Comparison of ENCODE assay signal across 15 mouse cellular contexts in the genomic region with DNA sequence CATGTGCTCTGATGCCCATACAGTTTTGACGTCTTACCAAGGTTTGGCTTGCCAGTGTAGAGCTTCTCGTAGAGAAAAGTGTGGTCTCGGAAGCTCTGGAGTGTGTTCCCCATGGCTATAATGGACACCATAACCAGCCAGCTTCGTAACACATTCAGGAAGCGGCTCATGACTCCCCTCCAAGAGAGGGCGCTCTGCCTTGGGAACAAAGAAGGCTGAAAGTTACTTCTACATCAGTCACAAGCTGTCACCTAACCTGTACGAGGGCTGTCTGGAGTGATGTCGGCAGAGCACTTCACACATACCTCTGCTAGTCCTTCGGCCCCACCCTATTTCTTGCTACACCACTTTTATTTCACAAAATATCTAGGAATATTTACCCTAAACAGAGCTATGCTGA. TPM values are rescaled to one million over a fixed set of nuclear protein-coding genes. Genes with fewer than 3 reads are reported as not detected.
DNase-seq lines count a peak whose midpoint lies in the region; ATAC-seq and TF ChIP-seq lines count a peak whose summit lies in the region.
"Had no signal": no experiment of that assay in that cellular context is flagged by ENCODE, and none has a peak within 500 bp of the region (broad histone marks: within the 10 kb centered on the region; RNA-seq: fewer than 3 reads in every experiment).

No protein-coding gene starts in this region.

- H3K9me3 ChIP-seq in CH12.LX (replicated peaks; ENCODE audit: low read length) = no peaks in the 10 kb centered on the region
- H3K9me3 ChIP-seq in midbrain, embryonic 15.5 days = no peaks in the 10 kb centered on the region
- H3K9me3 ChIP-seq: hindbrain, embryonic 12.5 days; kidney, embryonic 15.5 days; liver, embryonic 15.5 days had no signal

- peaks cover 28 to 61% of the 10 kb centered on the region in 2 experiments for H3K36me3 ChIP-seq in CH12.LX (replicated peaks in 1 of 2; ENCODE audit: control insufficient read depth in 1 of 2, insufficient read depth in 1 of 2, low read length in 1 of 2)
- peaks cover 15% of the 10 kb centered on the region; the same call in 1 of the 2 replicates for H3K36me3 ChIP-seq in midbrain, embryonic 15.5 days (replicated peaks)

- ATAC-seq in midbrain, embryonic 15.5 days (replicated peaks) = no peak

- H3K4me2 ChIP-seq in CH12.LX (ENCODE audit: insufficient read depth, low read depth, poor library complexity, severe bottlenecking) = no peak overlapping the region
- no peak overlapping the region for H3K4me2 ChIP-seq in midbrain, embryonic 15.5 days
- H3K4me2 ChIP-seq: hindbrain, embryonic 12.5 days; kidney, embryonic 15.5 days had no signal

- H3K79me2 ChIP-seq in CH12.LX (replicated peaks; ENCODE audit: control insufficient read depth, extremely low read depth, insufficient read depth, poor library complexity, severe bottlenecking) = peaks cover 19% of the 10 kb centered on the region

- peak; percentile 20 for TF ChIP-seq CTCF in left cerebral cortex, adult 2 months (IDR thresholded peaks at IDR 0.05)
- TF ChIP-seq CTCF in CH12.LX (conservative IDR thresholded peaks at IDR 0.05 in 1 of 2, IDR thresholded peaks at IDR 0.05 in 1 of 2; ENCODE audit: low read depth in 2 of 2, low read length in 2 of 2) = peak in 1 of 2 experiments; percentile 45; a peak in 2 of 4 replicates
- peak; percentile 15; the same call in 1 of the 2 replicates for TF ChIP-seq CTCF in cortical plate, adult 2 months (IDR thresholded peaks at IDR 0.05; ENCODE audit: extremely low read depth, insufficient read depth, low read length)

- dilution Hi-C loops in CH12.LX (cut with MboI; ENCODE audit: extremely low pct_ligation_motif_present, extremely low pct_unique_long_range_greater_than_20kb, low sequenced_read_pairs) = no loop called here

- peak; percentile 8 for DNase-seq in embryo, embryonic 10.5 days (ENCODE audit: low spot score)
- DNase-seq in embryo, embryonic 9.5 days (ENCODE audit: extremely low spot score) = no peak
- DNase-seq in left cerebral cortex, adult 2 months (ENCODE audit: extremely low spot score in 1 of 2, low spot score in 2 of 2) = no peak
- no peak for DNase-seq in left cerebral cortex, postnatal 10 days (ENCODE audit: extremely low spot score in 1 of 2, low spot score in 2 of 2)
- no peak for DNase-seq in CH12.LX (ENCODE audit: extremely low read depth)
- DNase-seq in adrenal gland, adult 8-10 months = no peak
- DNase-seq: adrenal gland, adult 2 months; cerebellum, adult 9-11 months; layer of hippocampus, adult 9-11 months; right cerebral cortex, postnatal 25 days had no signal

- H3K4me3 ChIP-seq in left cerebral cortex, adult 2 months = no peak overlapping the region
- H3K4me3 ChIP-seq in CH12.LX (replicated peaks in 1 of 3; ENCODE audit: low read depth in 2 of 3, low read length in 2 of 3, poor library complexity in 1 of 3) = no peak overlapping the region
- H3K4me3 ChIP-seq in cortical plate, adult 2 months (ENCODE audit: insufficient read depth, low read length) = no peak overlapping the region
- no peak overlapping the region for H3K4me3 ChIP-seq in midbrain, embryonic 15.5 days
- H3K4me3 ChIP-seq: hindbrain, embryonic 12.5 days; kidney, embryonic 15.5 days; liver, embryonic 15.5 days had no signal

- WGBS in midbrain, embryonic 15.5 days = 82% methylated on average over 9 of the region's 9 CpGs

- H3K27ac ChIP-seq in left cerebral cortex, adult 2 months = no peak overlapping the region
- H3K27ac ChIP-seq in CH12.LX (ENCODE audit: insufficient read depth, low read depth) = no peak overlapping the region
- no peak overlapping the region for H3K27ac ChIP-seq in cortical plate, adult 2 months (ENCODE audit: insufficient read depth, low read length)
- no peak overlapping the region for H3K27ac ChIP-seq in midbrain, embryonic 15.5 days
- H3K27ac ChIP-seq: hindbrain, embryonic 12.5 days; kidney, embryonic 15.5 days; liver, embryonic 15.5 days had no signal

- TF ChIP-seq RAD21 in CH12.LX (IDR thresholded peaks at IDR 0.05; ENCODE audit: low read depth, low read length) = no peak

- no peaks in the 10 kb centered on the region for H3K27me3 ChIP-seq in CH12.LX (replicated peaks)
- H3K27me3 ChIP-seq in midbrain, embryonic 15.5 days (replicated peaks) = no peaks in the 10 kb centered on the region
- H3K27me3 ChIP-seq: hindbrain, embryonic 12.5 days; kidney, embryonic 15.5 days; liver, embryonic 15.5 days had no signal

- H3K4me1 ChIP-seq in CH12.LX (ENCODE audit: control insufficient read depth in 1 of 2, insufficient read depth in 2 of 2) = peaks cover 4 to 24% of the 10 kb centered on the region in 2 experiments; a peak in 2 of 4 replicates
- H3K4me1 ChIP-seq in cortical plate, adult 2 months (ENCODE audit: control insufficient read depth, insufficient read depth, low read length) = peaks cover 1% of the 10 kb centered on the region; the same call in 1 of the 2 replicates
- H3K4me1 ChIP-seq in midbrain, embryonic 15.5 days = peaks cover 30% of the 10 kb centered on the region

- no peak for TF ChIP-seq POLR2A in CH12.LX (IDR thresholded peaks at IDR 0.05; ENCODE audit: low read depth, low read length)
- TF ChIP-seq POLR2A in cortical plate, adult 2 months (IDR thresholded peaks at IDR 0.05; ENCODE audit: extremely low read depth, insufficient read depth, low read length) = no peak

- no peak overlapping the region for H3K9ac ChIP-seq in CH12.LX (ENCODE audit: insufficient read depth, low read depth)
- no peak overlapping the region for H3K9ac ChIP-seq in midbrain, embryonic 15.5 days
- H3K9ac ChIP-seq: hindbrain, embryonic 12.5 days; kidney, embryonic 15.5 days; liver, embryonic 15.5 days had no signal

- intact Hi-C loops in left cerebral cortex, adult 2 months (cut with DNase I) = no loop called here
- intact Hi-C loops in left cerebral cortex, postnatal 10 days (cut with DNase I) = no loop called here

- in situ Hi-C loops in CH12.LX (cut with MboI; ENCODE audit: low pct_ligation_motif_present, low pct_unique_long_range_greater_than_20kb, low sequenced_read_pairs) = loop anchor here (5.0 kb wide), 1 partner anchor 135 kb away; the partner anchor contains the start of gene Batf

- no peak for TF ChIP-seq EP300 in CH12.LX (IDR thresholded peaks at IDR 0.05; ENCODE audit: low read length)

TF ChIP-seq in CH12.LX, 34 proteins besides CTCF, POLR2A, EP300 and RAD21:
- TF ChIP-seq ELF1 (IDR thresholded peaks at IDR 0.05; ENCODE audit: low read depth, low read length) (peak; percentile 33; the same call in 1 of the 2 replicates), JUN (IDR thresholded peaks at IDR 0.05; ENCODE audit: insufficient read depth, low read depth, low read length) (no peak), IRF4 (IDR thresholded peaks at IDR 0.05; ENCODE audit: low read depth, low read length) (no peak)

RNA-seq across cellular contexts. Expression of gene Erg28, which starts 2.3 kb away (rescaled TPM):
- 10 to 100 TPM; 48.9 to 51.8 TPM for total RNA-seq in left cerebral cortex, adult 2 months (2021)
- total RNA-seq in left cerebral cortex, postnatal 10 days (2021) = 10 to 100 TPM; 60.5 to 65.9 TPM
- total RNA-seq in CH12.LX (2012; rRNA removed) = 83.6 and 91.5 TPM in 2 replicates
- 246 and 318 TPM in 2 replicates for total RNA-seq in CH12.LX (2014; rRNA removed)
- polyA plus RNA-seq in CH12.LX (2012; ENCODE audit: insufficient read length, low read depth) = 124 and 143 TPM in 2 replicates
- polyA plus RNA-seq in cortical plate, adult 2 months (2012; rRNA removed) = 54.5 and 59.0 TPM in 2 replicates
- total RNA-seq in adrenal gland, adult 8-10 months (2022) = 10 to 100 TPM; 34.9 to 54.8 (median 47.3) TPM
- polyA plus RNA-seq in midbrain, embryonic 15.5 days (2015; fragmentation: Nextera tagmentation; extraction: Ambion mirVana) = 104 TPM in 2 replicates

RNA-seq across cellular contexts. Expression of gene Ttll5, which starts 2.4 kb away (rescaled TPM):
- total RNA-seq in left cerebral cortex, adult 2 months (2021) = 10 to 100 TPM; 45.4 to 47.7 TPM
- total RNA-seq in left cerebral cortex, postnatal 10 days (2021) = 10 to 100 TPM; 29.7 to 38.6 TPM
- 8.7 and 10.4 TPM in 2 replicates for total RNA-seq in CH12.LX (2012; rRNA removed)
- total RNA-seq in CH12.LX (2014; rRNA removed) = 4.6 and 5.7 TPM in 2 replicates
- polyA plus RNA-seq in CH12.LX (2012; ENCODE audit: insufficient read length, low read depth) = 14.0 and 14.8 TPM in 2 replicates
- polyA plus RNA-seq in cortical plate, adult 2 months (2012; rRNA removed) = 30.6 and 31.2 TPM in 2 replicates
- 10 to 100 TPM; 22.2 to 36.7 (median 27.8) TPM for total RNA-seq in adrenal gland, adult 8-10 months (2022)
- polyA plus RNA-seq in midbrain, embryonic 15.5 days (2015; fragmentation: Nextera tagmentation; extraction: Ambion mirVana) = 12.1 and 13.7 TPM in 2 replicates
